Mouse (Mus musculus) monocyte, adult 5-6 weeks (primary cell): ENCODE data around the gene Bmp8a. TPM values are rescaled to one million over a fixed set of nuclear protein-coding genes. Genes with fewer than 3 reads are reported as not detected.
"Not testable (repeated sequence)": the region's sequence is repeated elsewhere in the genome, so short reads cannot be mapped to it uniquely, and the experiment has no call there.

Experiments used
- ATAC-seq: fragments of 153-309, 156-312 bp; replicated peaks from 2 replicates; pipeline ENCODE4 v1.8.0; 2017; ENCODE audit warnings: mild to moderate bottlenecking; ENCODE audit not compliant: low TSS enrichment, insufficient number of reproducible peaks, severe bottlenecking, poor library complexity, low FRiP score
- total RNA-seq: library from RNA; stranded (forward); fragments of 200-1000, 200-491, 200-594 nt; gene quantifications from 3 replicates; pipeline ENCODE4 v1.2.3, GENCODE M21; 2017

Gene Bmp8a
- total RNA-seq, 1 experiment from 2014 or later: not detected

GRCm38 (mm10) chr4:123334177-123334576 lies 8.9 kb downstream of the Bmp8a start:
- ATAC-seq: no peak

DNA sequence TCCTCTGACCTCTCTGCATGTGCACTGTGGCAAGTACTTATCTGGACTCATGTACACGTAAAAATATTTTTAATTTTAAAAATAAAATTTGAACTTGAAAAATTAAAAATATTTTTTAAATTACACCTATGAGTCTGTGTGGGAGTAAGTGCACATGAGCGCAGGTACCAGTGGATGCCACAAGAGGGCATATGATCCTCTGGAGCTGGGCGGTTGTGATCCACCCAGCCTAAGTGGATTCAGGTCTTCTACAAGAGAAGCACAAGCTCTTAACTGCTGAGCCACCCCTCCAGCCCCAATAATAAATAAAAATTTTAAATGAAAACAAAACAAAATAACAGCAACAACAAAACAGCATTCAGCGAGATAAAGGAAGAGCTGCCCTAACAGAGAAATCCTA lies 9.9 kb downstream of the Bmp8a start:
- no peak for ATAC-seq

DNA sequence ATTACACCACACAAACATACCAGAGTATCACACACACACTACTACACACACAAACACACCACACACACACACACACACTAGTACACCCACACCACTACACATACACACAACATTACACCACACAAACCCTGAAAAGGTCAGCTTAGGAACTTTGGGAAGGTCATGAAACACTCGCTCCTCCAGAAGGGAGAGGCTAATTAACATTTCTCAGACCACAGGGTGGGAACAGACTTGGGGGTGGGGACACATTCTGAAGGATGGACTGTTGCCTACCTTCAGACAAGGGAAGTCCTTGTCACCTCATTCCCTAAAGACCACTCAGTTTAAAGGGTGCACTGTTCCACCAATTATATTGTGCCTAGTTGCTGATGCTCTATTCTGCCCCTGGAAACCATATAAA lies 11.1 kb downstream of the Bmp8a start:
- ATAC-seq: not testable (repeated sequence)

- no peak for ATAC-seq
Measured at GRCm38 (mm10) chr4:123331326-123331725, 11.7 kb downstream of the Bmp8a start.

DNA sequence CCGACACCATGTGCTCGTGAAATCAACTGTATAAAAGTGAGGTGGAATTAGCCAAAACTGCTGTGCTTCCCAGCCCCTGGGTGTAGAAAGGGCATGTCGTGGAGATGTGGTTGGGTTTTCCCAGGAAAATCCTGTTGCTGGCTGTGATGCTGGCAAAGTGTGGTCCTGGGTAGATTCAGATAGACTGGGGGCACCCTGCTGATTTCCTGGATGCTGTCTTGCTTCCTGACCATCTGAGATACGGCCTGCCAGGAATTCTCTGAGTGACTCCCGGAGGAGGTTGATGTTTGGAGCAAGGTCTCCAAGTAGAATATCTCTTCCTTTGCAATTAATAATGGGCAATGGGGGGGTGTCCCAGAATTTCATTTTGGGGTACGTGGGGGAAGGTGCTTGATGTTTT lies 14.1 kb downstream of the Bmp8a start:
- no peak for ATAC-seq

DNA sequence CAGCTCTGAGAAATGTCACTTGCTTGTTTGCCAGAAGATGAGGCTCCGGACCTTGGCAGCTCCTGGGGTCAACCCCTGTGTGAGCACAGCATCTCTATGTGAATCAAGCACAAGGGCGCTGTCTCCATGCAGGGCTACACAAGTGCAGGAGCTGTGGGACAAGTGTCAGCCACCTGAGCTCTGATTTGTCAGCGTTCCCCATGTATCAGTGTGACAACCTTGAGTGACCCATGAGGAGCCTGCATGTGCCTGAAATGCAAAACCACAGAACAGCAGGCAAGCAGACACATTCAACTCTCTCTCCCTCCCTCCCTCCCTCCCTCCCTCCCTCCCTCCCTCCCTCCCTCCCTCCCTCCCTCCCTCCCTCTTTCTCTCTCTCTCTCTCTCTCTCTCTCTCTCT lies 15.4 kb downstream of the Bmp8a start:
- no peak for ATAC-seq

DNA sequence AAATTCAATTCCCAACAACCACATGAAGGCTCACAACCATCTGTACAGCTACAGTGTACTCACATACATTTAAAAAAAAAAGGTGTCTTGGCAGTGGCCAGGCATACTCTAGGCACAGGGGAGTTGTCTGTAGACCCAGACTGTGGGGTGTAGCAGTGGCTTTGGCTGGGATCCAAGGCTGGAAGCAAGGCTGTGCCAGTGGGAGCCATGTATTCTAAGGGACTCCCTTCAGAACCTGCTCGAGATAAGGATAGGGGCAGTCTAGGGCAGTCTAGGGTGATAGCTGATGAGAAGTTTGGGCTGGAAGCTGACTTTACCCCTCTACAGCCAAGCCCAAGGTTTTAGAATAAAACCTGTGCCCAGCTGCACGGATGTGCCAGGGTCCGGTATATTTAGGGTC lies 17.0 kb downstream of the Bmp8a start:
- no peak for ATAC-seq

DNA sequence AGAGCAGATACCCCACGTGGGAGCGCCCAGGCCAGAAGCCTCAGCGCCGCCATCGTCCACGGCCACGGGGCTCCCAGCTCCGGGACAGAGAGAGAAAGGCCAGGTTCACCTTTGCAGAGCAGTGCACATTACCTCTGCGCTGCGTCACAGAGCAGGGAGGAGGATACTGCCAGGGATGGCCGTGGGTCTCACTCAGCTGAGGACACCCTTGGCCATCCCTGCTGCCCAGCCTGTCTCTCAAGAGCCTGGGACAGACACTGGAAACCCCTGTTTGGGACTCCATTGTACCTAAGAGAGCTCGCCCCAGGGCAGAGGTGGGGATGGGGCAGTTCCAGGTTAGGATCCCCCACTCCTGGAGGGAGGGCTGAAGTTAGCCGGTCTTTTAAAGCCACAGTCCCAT lies 19.5 kb downstream of the Bmp8a start, which contains the start of gene Oxct2a:
Gene Oxct2a (minus strand): TSS at position 101 of the 400 bp plus-strand sequence.
- no peak for ATAC-seq

DNA sequence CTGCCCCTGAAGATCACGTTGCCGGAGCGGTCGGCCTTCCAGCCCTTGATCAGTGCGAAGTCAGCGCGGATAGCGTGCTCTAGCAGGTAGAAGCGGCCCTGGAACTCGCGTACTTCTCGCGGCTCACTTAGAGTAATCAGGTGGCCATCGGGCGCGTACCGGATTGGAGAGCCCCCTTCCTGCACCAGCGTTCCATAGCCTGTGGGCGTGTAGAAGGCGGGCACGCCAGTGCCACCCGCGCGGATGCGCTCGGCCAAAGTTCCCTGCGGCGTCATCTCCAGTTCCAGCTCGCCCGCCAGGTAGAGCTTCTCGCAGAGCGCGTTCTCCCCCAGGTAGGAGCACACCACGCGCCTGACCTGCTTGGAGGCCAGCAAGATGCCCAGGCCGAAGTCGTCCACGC lies 20.1 kb downstream of the Bmp8a start:
- not testable (repeated sequence) for ATAC-seq

GRCm38 (mm10) chr4:123314497-123314896 lies 28.6 kb downstream of the Bmp8a start:
- no peak for ATAC-seq

DNA sequence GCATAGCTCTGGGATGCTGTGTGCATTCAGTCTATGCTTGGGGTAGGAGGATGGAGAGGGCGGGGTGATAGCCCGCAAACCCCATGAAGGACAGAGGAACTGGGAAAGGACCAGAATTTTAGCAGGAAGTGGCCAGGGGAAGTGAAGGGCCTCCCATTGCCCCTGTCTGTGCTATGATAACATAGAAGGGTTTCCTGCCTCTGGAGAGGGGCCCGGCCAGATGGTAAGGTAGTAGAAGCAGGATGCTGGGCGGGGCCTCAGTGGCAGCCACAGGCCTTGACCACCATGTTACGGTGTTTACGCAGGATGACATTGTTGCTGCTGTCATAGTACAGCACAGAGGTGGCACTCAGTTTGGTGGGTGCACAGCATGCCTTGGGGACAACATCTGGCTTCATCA lies 30.0 kb downstream of the Bmp8a start:
- ATAC-seq: 0 out of 2 replicates have a peak, but pooled peaks have one; percentile 11

DNA sequence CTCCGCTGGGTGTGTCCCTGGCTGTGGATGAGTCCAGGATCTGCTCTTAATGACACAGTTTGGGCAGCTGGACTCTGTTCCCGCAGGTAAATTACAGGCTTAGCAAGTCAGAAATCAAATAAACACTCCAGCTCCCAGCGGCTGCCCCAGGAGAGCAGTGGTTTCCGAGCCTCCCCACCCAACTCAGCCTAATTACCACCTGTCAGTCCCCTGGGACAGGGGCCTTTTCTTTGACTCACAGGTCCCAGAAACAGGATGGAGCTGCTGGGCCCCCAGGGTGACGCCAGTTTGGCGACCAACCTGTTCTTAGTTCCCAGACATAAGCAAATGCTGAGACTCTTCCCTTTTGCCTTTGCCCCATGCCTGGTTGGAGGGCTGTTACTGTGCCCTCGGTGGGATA lies 31.2 kb downstream of the Bmp8a start:
- ATAC-seq: no peak

GRCm38 (mm10) chr4:123308292-123308691 lies 34.8 kb downstream of the Bmp8a start:
- no peak for ATAC-seq

DNA sequence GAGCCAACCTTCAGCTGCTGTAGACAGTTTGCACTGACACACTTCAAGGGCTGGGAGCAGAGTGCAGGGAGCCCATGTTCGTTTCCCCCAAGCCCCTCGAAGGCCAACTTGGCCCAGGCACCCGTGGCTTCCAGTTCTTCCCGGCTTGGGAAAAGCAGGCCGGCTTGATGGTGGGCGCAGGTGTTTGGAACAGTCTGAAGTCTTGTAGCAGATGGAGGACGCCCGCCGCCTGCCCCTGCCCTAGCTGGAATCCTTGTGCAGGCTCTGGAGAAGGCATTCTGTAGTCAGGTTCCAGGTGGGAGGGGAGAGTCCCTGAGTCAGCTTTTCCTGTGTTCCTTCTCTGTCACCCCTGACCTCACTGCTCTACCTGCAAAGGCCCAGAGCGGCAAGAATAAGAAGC lies 36.1 kb downstream of the Bmp8a start:
- no peak for ATAC-seq

DNA sequence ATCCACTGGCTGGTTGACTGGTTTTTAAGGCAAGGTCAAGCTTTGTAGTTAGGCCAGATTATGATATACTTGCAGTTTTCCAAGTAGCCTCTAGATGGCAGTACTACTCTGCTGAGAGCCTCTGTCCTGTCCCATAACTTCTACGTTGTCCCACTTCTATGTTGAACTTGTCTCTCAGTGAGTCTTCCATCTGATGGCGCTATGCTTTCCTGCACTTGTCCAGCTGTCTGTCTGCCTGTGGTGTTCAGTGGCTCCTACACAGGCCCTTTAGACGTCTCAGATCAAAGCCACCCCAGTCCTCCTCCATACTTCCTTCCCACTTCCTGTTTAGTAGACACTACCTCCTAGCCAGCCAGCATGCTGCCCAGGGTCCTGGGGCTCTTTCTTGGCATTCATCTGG lies 37.3 kb downstream of the Bmp8a start:
- peak; percentile 86; the same call in 1 of the 2 replicates for ATAC-seq

DNA sequence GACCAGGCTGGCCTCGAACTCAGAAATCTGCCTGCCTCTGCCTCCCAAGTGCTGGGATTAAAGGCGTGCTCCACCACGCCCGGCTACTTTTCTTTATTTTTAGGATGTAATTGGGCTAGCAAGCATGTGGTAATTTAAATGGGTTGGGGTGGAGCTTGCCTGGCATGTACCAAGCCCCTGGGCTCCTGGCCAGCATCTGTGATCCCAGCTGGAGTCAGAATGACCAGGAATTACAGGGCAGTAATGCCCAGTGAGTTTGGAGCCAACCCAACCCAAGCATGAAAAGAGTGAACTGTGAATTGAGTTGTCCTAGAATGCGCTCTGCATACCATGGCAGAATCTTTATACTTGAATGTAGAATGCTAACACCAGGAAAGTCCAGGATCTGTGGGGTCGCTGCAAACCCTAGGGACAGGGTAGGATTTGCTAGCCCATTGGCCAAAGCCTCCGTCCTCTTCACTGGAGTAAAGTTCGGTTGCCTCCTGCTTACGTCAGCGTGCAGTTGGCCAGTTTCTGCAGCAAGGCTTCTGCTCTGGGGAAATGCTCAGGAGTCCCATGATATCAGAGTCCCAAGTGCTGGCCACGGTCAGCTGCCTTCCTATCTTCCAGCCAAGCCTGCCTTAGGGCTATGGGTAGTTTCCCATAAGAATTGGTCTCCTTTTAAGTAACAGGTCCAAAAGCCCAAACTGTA lies 43.9 kb downstream of the Bmp8a start:
- no peak for ATAC-seq

GRCm38 (mm10) chr4:123298226-123298625 lies 44.8 kb downstream of the Bmp8a start:
- ATAC-seq: no peak

- no peak for ATAC-seq
Measured at GRCm38 (mm10) chr4:123297195-123297960, 45.7 kb downstream of the Bmp8a start.

- no peak for ATAC-seq
Measured at GRCm38 (mm10) chr4:123296148-123296534, 46.9 kb downstream of the Bmp8a start.

DNA sequence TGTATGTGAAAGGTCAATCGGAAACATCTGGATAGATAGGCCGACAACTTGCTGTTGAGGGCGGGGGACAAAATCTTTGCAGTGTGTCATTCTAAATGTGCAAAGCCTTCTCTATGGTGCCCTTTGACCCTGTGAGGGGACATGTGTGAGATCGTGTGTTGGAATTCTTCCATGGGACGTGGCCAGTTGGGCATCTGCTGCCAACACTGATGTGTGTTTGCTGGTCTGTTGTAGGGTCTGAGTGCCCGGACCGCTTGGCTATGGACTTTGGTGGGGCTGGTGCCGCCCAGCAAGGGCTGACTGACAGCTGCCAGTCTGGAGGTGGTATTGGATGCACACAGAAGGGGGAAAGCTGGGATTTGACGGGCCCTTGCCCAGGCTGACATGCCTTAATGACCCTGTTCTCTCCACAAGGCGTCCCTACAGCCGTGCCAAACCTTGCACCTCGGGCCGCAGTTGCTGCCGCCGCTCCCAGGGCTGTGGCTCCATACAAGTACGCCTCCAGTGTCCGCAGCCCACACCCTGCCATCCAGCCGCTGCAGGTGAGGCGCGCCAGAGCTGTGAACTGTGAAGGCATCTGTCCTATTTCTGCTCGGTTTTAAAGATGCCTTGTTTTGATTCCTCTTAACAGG lies 47.4 kb downstream of the Bmp8a start:
- ATAC-seq: no peak
